Mouse (Mus musculus) intestine, embryonic 16.5 days (tissue): ENCODE results near the gene Il17rb. TPM values are rescaled to one million over a fixed set of nuclear protein-coding genes. Genes with fewer than 3 reads are reported as not detected.

Experiments used
- ATAC-seq: fragments of 200-750 bp; cut with Nextera tagmentation; 2 replicates; pipeline ENCODE4 v1.8.0; 2017; ENCODE audit warnings: moderate TSS enrichment, moderate library complexity
- H3K27ac ChIP-seq: fragments of 300-500 bp; sonication (generic); 2 replicates; pipeline ENCODE4 v1.5.1; 2014; ENCODE audit warnings: mild to moderate bottlenecking, low read length
- H3K27me3 ChIP-seq: fragments of 300-500 bp; sonication (generic); replicated peaks from 2 replicates; pipeline ENCODE4 v1.6.1; 2014; ENCODE audit warnings: low read length, control low read depth, mixed read lengths; ENCODE audit not compliant: control insufficient read depth, insufficient read depth
- H3K36me3 ChIP-seq: fragments of 300-500 bp; sonication (generic); 2 replicates; pipeline ENCODE4 v1.6.1; 2014; ENCODE audit warnings: low read length, control low read depth; ENCODE audit not compliant: control insufficient read depth, insufficient read depth
- H3K4me1 ChIP-seq: fragments of 300-500 bp; sonication (generic); 2 replicates; pipeline ENCODE4 v1.6.1; 2014; ENCODE audit warnings: low read length, control low read depth, mixed read lengths; ENCODE audit not compliant: control insufficient read depth, insufficient read depth
- H3K4me2 ChIP-seq: fragments of 300-500 bp; sonication (generic); 2 replicates; pipeline ENCODE4 v1.6.1; 2014; ENCODE audit warnings: low read depth, low read length, control low read depth
- H3K4me3 ChIP-seq: fragments of 300-500 bp; sonication (generic); 2 replicates; pipeline ENCODE4 v1.5.1; 2014; ENCODE audit warnings: mild to moderate bottlenecking, low read length
- H3K9ac ChIP-seq: fragments of 300-500 bp; sonication (generic); 2 replicates; pipeline ENCODE4 v1.6.1; 2014; ENCODE audit warnings: low read depth, low read length
- H3K9me3 ChIP-seq: fragments of 300-500 bp; sonication (generic); 2 replicates; pipeline ENCODE4 v1.6.1; 2016; ENCODE audit warnings: low read length, control low read depth; ENCODE audit not compliant: control insufficient read depth
- WGBS: fragments of 180-500 bp; shearing (Covaris S2); extraction: QIAGEN DNeasy Blood & Tissue Kit; methylation state at CpG from one replicate; pipeline ENCODE4 v1.1.7; 2014; 5-methylcytosine and 5-hydroxymethylcytosine counted together
- polyA plus RNA-seq: library from polyadenylated mRNA; unstranded; fragments of >200 nt; fragmentation: Nextera tagmentation; extraction: Ambion mirVana; gene quantifications from 2 replicates; pipeline ENCODE4 v1.2.1, GENCODE M21; 2015

Gene Il17rb
- 0.77 and 0.92 TPM in 2 replicates for polyA plus RNA-seq

DNA sequence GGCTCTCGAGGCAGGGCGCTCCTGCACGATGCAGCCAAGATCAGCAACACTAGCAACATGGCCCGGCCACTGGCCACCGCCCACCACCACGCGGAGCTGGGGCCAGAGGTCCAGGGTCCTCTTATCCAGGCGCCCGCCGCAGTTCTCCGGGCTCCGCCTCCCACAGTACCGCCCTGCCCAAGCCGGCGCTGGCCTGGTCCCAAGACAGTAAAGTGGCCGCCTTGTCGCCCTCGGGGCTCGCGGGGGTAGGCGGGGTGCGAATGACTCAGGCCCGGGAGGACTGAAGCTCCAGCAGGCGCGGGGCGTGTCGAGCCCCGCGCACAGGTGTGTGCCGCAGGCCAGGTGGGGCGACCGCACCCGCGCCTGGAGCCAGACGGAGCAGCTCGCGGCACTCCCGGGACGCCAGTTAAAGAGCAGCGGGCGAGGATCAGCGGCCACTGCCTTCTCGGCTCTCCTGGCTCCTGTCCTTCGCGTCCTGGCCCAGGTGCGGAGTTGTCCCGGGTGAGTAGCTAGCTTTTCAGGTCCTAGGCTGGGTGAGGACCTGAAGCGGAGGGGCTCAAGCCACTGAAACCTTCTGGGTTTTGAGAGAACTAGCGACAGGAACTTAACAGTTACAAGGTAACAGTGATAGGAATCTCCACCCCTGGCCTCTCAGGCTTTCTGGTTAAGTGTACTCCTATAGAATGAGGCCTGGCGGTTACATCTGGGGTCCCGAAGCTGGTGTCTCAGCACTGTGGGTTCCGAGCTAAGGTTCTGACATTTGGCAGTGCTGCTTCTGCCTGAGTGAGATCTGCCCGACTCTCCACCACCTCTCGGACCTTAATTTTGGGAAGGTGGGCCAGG is at the start of gene Il17rb, which contains the start of gene Chdh:
TSS of gene Il17rb (minus strand) at position 164 of the 843 bp plus-strand sequence.
TSS of gene Chdh (plus strand) at position 291 of the 843 bp plus-strand sequence.
- peak; percentile 90 for ATAC-seq
- H3K4me2 ChIP-seq, result peak within 1 kb of the TSS; percentile 68
- WGBS, result 9% methylated on average over 54 of the region's 54 CpGs
- 0 out of 2 replicates have a peak within 1 kb of the TSS, but pooled peaks have one; percentile 15 for H3K27ac ChIP-seq
- no peaks in the 10 kb centered on the region for H3K36me3 ChIP-seq
- H3K4me3 ChIP-seq, result peak within 1 kb of the TSS; percentile 45
- no peaks in the 10 kb centered on the region for H3K9me3 ChIP-seq
- peaks cover 5% of the 10 kb centered on the region; the same call in 1 of the 2 replicates for H3K27me3 ChIP-seq
- peak within 1 kb of the TSS; percentile 42 for H3K9ac ChIP-seq
- peaks cover 17% of the 10 kb centered on the region for H3K4me1 ChIP-seq

DNA sequence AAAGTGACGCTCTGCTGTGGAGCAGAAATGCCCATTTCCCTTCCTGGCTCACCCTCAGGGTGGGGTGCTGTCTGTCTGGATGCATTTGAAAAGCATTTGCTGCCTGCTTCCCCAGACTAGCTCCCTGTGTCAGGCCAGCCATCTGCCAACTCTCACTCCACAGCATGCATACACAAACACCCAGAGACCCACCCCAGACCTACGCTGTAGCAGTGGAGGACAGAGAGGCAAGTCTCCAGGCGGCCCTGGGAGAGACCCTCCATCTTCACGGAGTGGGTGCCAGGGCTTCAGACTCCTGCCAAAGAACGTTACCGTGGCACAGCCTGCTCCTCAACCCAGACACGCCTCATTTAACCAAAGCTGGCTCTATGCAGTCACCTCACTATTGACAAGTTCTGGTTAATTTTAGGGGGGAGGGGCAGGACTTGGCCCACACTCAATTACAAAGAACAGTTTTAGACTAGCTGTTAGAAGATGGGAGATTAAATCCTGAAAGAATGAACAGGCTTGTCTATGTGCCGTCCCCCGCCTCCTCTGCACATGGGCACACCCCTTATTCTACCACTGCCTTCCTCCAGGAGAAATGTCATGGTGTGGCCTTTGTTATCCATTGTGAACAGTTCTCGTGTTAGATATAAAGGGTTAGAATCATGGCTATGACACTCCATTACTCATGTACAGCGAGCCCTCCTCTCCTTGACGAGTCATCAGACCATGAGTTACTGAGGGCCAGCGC is 47.5 kb upstream of the Il17rb start:
- peak; percentile 40; the same call in 1 of the 2 replicates for ATAC-seq
- no peak overlapping the region for H3K9ac ChIP-seq
- H3K36me3 ChIP-seq, result no peaks in the 10 kb centered on the region
- no peak overlapping the region for H3K4me3 ChIP-seq
- no peaks in the 10 kb centered on the region for H3K4me1 ChIP-seq
- no peaks in the 10 kb centered on the region for H3K9me3 ChIP-seq
- no peaks in the 10 kb centered on the region for H3K27me3 ChIP-seq
- H3K27ac ChIP-seq, result peak overlapping the region; percentile 27; the same call in 1 of the 2 replicates
- 55% methylated on average over 13 of the region's 13 CpGs for WGBS
- no peak overlapping the region for H3K4me2 ChIP-seq

DNA sequence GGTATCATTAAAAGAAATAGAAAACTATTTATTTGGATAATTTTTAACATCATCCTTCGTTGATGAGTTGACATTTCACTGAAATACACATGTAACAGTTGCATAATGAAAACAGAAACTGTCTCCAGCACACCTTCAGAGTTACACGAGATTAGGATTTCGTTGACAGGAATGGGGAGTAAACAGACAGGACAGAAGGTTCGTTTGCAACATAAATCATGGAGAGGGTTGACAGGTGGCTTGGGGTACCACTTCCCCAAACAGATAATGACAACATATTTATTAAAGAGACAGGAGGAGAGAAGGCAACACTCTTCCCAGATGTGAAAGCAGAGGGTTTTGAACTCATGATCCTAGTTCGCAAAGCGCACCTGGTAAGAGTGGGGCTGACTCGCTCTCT is 46.2 kb upstream of the Il17rb start:
- H3K9me3 ChIP-seq, result no peaks in the 10 kb centered on the region
- no peak overlapping the region for H3K27ac ChIP-seq
- H3K27me3 ChIP-seq, result no peaks in the 10 kb centered on the region
- H3K4me3 ChIP-seq, result no peak overlapping the region
- WGBS, result 63% methylated on average over 7 of the region's 7 CpGs
- H3K36me3 ChIP-seq, result no peaks in the 10 kb centered on the region
- ATAC-seq, result no peak
- H3K4me1 ChIP-seq, result no peaks in the 10 kb centered on the region
- H3K9ac ChIP-seq, result no peak overlapping the region
- H3K4me2 ChIP-seq, result no peak overlapping the region

DNA sequence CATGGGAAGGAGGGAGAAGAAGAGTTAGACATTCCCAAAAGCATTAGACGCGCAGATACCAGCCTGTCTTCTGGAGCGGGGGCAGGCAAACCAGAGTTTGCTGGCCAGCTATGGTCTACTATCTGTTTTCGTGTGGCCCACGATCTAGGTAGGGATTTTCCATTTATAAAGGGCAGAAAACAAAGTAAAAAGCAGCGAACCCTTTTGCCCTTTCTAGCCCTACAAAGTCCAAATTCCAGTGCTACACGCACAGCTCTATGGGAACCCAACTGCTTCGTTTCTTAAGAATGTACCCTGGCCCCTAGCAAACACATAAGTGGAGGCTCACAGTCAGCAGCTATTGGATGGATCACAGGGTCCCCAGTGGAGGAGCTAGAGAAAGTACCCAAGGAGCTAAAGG is 41.6 kb upstream of the Il17rb start:
- Histone ChIP-seq H3K4me2 (no peak overlapping the region), H3K36me3 (no peaks in the 10 kb centered on the region), H3K4me3 (no peak overlapping the region), H3K4me1 (0 out of 2 replicates have a peak, but pooled peaks cover 2% of the 10 kb centered on the region), H3K9me3 (no peaks in the 10 kb centered on the region), H3K27ac (no peak overlapping the region), H3K27me3 (no peaks in the 10 kb centered on the region), H3K9ac (no peak overlapping the region)
- no peak for ATAC-seq
- WGBS, result 88% methylated on average over 8 of the region's 8 CpGs

DNA sequence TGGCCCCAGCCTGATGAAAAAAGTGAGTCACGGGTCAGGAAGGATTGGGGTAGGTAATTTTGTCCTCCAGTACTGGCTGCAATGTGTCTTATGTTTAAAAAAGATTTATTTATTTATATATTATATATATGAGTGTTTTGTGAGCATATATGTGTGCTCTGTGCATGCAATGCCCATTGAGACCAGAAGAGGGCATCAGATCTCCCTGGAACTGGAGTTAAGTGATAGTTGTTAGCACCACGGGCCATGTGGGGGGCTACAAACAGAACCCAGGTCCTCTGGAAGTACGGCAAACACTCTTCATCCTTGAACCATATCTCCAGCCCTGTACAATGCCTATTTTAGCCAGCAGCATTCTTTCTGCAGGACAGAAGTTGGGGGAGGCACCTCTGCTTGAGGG is 39.4 kb upstream of the Il17rb start:
- Histone ChIP-seq H3K4me3 (no peak overlapping the region), H3K4me1 (0 out of 2 replicates have a peak, but pooled peaks cover 2% of the 10 kb centered on the region), H3K27me3 (no peaks in the 10 kb centered on the region), H3K9me3 (no peaks in the 10 kb centered on the region), H3K4me2 (no peak overlapping the region), H3K9ac (no peak overlapping the region), H3K27ac (no peak overlapping the region), H3K36me3 (no peaks in the 10 kb centered on the region)
- no peak for ATAC-seq
- 81% methylated on average over 3 of the region's 3 CpGs for WGBS

DNA sequence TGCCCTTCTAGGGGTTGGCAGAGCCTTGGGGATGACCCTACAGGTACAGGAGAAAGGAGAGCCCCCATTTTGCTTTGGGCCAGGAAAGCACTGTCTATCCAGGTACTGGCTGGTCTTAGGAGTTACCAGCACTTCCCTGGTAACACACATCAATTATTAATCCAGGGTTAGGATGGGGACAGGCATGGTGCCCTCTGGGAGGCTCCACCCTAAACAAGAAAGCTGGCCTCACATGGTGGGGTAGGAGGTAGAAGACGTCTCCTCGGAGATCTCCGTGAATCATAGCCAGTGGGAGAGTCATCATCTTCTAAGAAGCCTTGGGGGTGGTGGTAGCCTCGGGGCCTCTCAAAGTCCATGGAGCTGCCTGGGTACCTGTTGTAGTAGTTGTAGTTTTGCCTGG is 38.3 kb upstream of the Il17rb start:
- Histone ChIP-seq H3K27ac (no peak overlapping the region), H3K9me3 (no peaks in the 10 kb centered on the region), H3K27me3 (no peaks in the 10 kb centered on the region), H3K4me3 (no peak overlapping the region), H3K4me2 (no peak overlapping the region), H3K9ac (no peak overlapping the region), H3K36me3 (no peaks in the 10 kb centered on the region), H3K4me1 (0 out of 2 replicates have a peak, but pooled peaks cover 2% of the 10 kb centered on the region)
- ATAC-seq, result no peak
- WGBS, result 91% methylated on average over 4 of the region's 4 CpGs

DNA sequence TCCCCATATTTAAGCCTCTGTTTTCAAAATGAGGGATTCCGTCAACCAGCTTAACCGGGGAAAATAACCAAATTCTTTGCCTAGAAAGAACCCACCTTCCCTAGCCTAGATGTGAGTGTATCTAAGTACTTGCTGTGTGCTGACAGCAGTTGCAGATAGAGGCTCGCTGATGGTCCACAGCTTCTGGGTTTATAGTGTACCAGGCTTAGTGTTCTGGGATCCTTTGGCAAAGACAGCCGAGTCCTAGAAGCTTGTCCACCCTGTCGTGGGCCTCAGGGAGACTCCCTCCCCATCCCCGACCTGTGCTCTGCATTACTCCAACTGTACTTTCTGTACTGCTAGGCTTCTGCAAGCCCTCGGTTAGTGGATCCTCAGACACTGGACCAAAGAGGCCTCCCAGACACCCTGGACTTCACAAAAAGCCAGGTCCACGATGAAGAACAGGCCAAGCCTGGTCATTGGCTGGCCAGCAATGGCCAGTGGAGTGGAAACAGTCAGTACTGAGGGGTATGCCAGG is 37.1 kb upstream of the Il17rb start:
- H3K4me1 ChIP-seq, result 0 out of 2 replicates have a peak, but pooled peaks cover 2% of the 10 kb centered on the region
- no peaks in the 10 kb centered on the region for H3K27me3 ChIP-seq
- no peak overlapping the region for H3K4me2 ChIP-seq
- 76% methylated on average over 8 of the region's 8 CpGs for WGBS
- no peak overlapping the region for H3K4me3 ChIP-seq
- no peak overlapping the region for H3K27ac ChIP-seq
- no peaks in the 10 kb centered on the region for H3K9me3 ChIP-seq
- no peak overlapping the region for H3K9ac ChIP-seq
- ATAC-seq, result no peak
- H3K36me3 ChIP-seq, result no peaks in the 10 kb centered on the region

DNA sequence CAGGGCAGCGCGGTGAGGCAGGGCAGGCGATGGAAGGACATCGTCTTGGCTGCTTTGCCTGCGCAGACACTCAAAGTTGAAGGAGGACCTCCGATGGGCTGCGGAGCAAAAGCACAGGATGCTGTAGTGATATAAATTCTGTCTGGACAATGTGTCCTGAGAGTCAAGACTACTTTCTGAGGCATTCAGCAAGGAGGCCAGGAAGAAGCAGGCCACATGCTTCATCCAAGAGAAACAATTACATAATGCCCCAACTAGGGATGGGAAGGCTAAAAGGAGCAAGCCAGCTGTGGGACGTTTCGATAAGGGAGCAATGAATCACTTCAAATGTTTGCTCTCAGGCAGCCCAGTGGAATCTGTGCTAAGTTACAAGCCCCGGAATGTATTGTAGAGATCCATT is 36.5 kb upstream of the Il17rb start:
- Histone ChIP-seq H3K4me2 (no peak overlapping the region), H3K4me3 (no peak overlapping the region), H3K36me3 (no peaks in the 10 kb centered on the region), H3K27ac (no peak overlapping the region), H3K9me3 (no peaks in the 10 kb centered on the region), H3K9ac (no peak overlapping the region), H3K27me3 (no peaks in the 10 kb centered on the region), H3K4me1 (0 out of 2 replicates have a peak, but pooled peaks cover 2% of the 10 kb centered on the region)
- no peak for ATAC-seq
- WGBS, result 69% methylated on average over 10 of the region's 10 CpGs

DNA sequence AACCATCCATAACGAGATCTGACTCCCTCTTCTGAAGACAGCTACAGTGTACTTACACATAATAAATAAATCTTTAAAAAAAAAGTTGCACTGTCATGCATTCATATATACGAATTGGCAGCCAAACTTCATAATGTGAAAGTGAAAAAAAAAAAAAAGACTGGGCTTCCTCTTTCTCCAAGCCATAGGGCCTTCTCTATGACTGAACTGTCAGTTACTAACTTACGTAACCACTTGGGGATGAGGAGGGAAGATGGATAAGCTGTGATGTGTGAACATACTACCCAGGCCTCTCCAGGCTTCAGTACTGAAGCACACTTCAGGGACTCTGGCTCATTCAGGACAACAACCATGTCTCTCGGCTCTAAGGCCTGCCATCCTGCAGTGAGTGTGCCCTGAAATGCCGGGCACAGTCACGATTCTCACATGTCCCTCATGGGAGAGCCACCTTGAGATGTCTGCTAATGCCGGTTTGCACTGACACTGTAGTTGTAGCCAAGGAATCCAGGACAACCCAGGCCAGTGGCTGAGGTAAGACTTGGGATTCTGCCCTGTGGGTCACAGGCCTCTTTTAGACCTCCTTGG is 34.8 kb upstream of the Il17rb start:
- Histone ChIP-seq H3K27ac (no peak overlapping the region), H3K27me3 (no peaks in the 10 kb centered on the region), H3K4me3 (no peak overlapping the region), H3K4me1 (0 out of 2 replicates have a peak, but pooled peaks cover 2% of the 10 kb centered on the region), H3K9me3 (no peaks in the 10 kb centered on the region), H3K36me3 (no peaks in the 10 kb centered on the region), H3K4me2 (no peak overlapping the region), H3K9ac (no peak overlapping the region)
- ATAC-seq, result no peak
- WGBS, result 88% methylated on average over 7 of the region's 7 CpGs
